Mouse (Mus musculus): Measurements from ENCODE around the gene Ttc16.

Gene Ttc16

DNA sequence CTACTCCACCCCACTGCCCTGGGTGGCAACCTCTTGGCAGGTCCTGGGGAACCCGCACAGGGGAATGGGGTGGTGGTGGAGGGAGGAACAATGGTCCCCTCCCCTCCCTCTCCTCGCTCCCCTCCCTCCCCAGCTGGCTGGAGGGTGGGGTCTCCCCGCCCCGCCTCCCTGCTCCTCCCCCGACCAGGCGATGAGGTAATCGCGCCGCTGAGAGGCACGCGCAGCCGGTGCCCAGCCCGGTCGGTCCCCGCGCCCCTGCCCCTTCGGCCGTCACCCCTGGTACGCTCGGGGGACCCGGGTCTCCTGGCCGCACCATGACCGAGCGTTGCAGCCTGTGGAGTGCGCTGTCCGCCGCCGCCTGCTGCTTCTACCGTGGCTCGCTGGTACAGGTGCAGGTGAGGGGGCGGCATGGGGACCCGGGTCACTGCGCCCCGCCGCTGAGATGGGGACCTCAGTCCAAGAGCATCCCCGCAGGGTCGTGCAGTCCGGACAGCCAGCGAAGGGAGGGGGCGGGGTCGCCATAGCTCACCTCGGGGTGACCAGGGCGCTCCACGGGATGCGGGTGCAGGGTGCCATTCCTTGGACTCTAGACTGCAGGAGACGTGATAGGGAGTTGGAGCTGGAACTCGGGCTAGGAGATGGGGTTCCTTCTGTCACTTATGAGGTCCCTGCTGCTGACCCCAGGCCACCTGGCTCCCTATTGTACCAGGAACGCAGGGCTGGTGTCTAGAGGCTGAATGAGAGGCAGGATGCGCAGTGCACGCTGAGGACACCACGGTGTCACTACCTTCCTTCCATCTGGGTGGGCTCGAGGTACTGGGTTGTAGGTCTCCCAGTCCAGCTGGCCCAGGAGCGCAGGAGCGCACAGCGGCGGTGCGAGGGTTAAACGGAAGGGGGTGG is 33.9 kb downstream of the Ttc16 start:
- DNase-seq: peak; percentile 44

DNA sequence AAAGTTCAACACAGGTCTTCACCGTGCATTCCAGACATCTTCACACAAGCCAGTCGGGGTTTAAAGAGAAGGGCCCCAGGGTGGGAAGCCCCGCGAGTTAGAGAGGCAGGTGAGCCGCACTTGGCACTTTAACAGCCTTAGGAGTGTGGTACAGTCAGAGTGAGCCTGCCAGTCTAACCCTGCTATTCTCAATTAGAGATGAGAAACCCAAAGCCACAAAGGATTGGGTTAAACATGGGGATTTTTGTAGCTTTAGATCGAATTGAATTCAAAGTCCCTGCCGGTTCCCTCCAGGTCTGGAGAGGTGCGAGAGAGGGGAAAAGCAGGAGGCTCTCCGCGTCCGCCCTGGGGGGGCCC is 34.5 kb downstream of the Ttc16 start, which contains the start of gene 6330409D20Rik:
TSS of gene 6330409D20Rik (minus strand) at position 101 of the 357 bp plus-strand sequence.
- DNase-seq: no peak

DNA sequence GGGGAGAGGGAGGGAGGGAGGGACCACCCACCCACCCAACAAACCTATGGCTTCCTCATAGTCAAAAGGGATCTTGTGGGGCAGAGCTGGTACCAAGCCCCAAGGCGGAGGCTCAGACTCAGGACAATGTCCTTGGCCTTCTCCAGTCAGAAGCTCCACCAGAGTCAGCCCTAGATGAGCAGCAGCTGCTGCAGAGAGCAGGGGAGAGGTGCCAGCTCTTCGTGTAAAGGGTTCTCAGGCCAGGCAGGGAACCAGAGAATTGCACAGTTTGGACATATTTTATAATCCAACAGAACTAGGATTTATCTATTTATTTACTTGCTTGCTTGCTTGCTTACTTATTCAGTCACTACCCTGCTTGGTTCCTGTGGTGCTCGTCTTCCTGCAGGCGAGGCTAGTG is 36.1 kb downstream of the Ttc16 start:
- DNase-seq: no peak

DNA sequence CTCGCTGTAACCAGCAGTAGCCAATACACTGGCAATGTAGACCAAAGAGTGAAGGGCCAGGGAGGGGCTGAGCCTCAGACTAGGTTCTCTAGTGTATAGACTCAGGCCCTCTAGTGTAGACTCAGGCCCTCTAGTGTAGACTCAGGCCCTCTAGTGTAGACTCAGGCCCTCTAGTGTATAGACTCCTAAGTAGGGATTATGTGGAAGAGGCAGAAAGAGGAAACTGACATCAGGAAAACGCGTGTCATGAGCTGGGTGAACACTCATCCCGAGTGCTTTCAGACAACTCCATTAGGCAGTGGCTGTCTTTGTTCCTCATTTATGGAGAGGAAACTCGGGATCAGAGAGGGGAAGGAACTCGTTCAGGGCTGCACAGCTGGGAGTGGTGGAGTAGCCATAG is 38.4 kb downstream of the Ttc16 start:
- no peak for DNase-seq

DNA sequence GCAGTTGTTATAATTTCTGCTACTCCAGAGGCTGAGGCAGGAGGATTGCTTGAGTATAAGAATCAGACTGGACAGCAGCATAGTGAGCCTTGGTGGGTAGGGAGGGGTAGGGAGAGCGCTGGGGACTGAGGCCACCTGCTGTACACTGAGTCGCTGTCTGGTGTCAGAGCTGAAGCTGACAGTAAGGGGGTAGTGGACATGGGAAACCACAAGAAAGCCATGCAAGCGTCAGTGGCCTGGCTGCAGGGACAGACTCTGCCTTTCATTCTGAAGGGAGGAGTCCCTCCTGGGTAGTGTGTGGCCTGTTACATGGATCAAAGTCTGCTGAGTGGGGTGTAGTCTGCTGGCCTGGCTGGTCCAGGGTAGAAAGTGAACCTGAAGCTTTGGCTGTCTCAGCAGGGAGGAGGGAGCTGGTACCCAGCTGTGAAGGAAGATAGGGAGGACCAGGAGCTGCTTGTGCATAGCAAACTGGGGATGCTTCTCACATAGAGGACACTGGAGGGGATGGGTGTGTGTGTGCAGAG is 39.1 kb downstream of the Ttc16 start:
- DNase-seq: no peak

DNA sequence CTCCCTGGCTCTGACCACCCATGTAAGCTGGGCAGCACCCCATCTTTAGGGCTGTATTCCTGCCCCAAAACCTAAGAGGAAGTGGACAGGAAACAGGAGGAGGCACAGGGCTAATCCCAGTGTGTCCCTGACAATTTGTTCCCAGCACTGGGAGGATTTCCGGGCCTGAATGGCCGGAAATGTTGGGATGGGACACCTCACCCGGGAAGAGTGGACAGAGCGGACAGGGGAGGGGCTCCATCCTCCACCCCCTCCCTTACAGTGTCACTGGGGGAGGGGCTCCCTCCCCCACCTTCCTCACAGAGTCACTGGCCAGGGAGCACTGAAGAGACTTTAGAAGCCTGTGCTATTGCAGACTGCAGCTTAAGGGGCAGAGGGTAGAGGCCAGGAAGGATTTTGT is 40.5 kb downstream of the Ttc16 start:
- peak; percentile 25 for DNase-seq

DNA sequence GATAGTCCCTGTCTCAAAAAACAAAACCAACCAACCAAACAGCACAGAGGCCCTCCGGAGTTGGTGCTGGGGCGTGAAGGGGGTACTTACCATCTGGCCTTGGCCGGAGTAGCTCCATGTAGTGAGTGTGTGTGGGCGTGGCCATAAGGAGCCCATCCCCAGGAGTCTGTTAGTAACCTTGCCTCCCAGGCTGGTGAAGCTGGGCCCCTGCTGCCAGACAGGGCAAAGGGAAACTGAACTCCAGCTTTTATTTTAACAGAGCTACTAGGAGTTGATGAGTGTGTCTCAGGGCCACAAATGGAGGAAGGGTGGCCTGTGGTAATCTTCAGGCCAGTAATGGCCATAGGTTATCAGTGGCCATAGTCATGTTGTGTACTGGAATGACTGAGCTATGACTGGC is 41.0 kb downstream of the Ttc16 start:
- no peak for DNase-seq

DNA sequence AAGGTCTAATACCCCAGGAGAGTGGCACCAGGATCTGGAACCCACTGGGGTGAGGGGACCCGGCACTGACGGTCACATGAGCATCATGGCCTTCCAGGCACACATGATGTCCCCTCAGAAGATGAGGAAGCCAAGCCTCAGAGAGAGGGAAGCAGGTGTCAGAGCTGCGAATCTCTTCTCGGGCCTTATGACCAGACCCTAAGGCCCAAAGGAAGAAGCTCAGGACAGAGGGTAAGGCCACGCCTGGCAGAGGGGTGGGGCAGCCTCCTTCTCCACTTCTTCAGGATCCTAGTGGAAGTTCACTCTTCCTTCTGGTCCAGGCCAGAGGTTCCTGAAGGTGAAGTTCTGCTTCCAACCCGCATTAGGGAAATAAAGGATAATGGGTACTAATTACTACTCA is 42.7 kb downstream of the Ttc16 start:
- DNase-seq: no peak

DNA sequence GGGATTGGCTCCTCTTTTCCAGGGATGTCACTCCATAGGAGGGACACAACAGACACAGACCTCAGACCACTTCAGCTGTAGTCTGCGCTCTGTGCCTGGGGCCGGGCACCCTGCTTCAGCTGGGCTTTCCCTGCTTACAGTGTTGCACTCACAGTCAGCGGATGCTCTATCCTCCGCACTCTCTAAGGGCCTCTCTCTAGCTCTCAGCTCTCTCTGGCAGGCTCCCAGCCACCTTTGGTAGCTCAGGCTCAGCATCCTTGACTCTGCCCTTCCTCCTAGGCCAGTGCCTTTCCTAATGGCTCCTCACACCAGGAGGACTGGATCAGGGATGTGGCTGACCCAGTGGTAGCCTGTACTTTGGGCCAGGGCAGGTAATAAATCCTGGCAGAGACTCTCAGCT is 43.5 kb downstream of the Ttc16 start:
- DNase-seq: no peak

DNA sequence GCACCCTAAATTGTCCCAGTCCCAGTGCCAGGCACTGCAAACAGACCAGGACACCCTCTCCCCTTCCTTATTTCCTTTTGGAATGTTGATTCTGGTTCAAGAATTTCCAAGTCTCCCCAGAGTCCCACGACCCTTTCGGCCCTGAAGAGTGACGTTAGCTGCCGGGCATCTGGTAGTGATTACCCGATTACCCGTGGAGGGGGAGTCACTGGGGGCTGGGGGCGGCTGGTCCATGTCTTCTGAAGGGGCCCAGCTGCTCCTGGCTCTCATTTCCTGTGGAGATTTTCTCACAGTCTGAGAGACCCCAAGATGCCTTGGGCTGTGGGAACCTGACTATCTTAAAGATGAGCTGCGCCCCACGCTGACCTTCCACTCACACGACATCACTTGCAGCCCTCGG is 44.6 kb downstream of the Ttc16 start:
- DNase-seq: peak; percentile 44

DNA sequence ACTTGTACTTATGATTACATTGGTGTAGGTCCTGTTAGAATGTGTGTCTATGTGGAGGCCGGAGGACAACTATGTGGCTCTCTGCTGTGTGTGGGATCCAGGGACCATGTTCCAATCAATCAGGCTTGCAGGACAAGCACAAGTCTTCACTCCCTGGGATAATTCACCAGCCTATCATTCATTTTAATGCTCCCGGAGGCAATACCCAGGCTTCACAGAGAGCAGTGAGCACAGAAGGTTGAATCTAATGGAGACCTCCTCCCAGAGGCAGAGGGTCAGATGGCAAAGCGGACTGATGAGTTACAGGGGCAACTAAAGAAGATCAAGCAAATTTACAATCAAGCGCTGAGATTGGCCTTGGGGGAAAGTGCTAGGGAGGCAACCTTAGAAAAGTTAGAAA is 45.9 kb downstream of the Ttc16 start:
- no peak for DNase-seq

DNA sequence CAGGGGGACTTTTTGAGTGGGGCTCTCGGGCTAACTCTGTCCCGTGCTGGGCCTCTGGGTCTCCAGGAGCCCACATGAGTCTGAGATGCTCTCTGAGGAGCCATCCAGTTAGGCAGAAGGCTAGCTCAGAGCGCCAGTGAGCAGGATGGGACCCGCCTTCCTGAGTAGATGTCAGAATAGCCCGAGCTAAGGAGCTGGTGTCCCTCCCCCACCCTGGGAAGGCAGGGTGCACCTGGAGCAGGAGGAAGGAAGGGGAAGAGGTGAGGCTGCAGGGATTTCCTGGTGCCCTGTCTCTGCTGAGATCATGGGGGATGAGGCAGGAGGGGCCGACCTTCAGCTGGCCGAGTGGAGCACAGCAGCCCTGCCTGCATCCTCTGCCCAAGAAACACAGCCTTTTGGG is 47.0 kb downstream of the Ttc16 start:
- no peak for DNase-seq

DNA sequence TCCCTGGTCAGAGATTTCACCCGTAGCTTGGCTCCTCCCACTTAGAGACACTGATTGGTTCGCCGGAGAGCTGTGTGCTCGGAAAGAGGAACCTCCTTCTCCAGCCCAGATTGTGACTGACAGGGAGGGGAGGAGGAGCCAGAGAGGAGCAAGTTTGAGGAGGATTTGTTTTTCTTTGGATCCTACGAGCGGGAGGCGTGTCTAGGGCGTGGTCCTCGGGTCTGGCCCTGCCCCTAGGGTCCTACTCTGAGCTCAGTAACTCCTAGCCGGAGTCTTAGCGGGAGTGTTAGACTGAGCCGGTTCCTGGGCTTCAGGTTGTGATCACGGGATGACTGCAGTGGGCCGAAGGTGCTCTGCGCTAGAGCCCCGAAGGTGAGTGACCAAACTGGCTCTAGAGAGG is 48.0 kb downstream of the Ttc16 start:
- DNase-seq: peak; percentile 86

DNA sequence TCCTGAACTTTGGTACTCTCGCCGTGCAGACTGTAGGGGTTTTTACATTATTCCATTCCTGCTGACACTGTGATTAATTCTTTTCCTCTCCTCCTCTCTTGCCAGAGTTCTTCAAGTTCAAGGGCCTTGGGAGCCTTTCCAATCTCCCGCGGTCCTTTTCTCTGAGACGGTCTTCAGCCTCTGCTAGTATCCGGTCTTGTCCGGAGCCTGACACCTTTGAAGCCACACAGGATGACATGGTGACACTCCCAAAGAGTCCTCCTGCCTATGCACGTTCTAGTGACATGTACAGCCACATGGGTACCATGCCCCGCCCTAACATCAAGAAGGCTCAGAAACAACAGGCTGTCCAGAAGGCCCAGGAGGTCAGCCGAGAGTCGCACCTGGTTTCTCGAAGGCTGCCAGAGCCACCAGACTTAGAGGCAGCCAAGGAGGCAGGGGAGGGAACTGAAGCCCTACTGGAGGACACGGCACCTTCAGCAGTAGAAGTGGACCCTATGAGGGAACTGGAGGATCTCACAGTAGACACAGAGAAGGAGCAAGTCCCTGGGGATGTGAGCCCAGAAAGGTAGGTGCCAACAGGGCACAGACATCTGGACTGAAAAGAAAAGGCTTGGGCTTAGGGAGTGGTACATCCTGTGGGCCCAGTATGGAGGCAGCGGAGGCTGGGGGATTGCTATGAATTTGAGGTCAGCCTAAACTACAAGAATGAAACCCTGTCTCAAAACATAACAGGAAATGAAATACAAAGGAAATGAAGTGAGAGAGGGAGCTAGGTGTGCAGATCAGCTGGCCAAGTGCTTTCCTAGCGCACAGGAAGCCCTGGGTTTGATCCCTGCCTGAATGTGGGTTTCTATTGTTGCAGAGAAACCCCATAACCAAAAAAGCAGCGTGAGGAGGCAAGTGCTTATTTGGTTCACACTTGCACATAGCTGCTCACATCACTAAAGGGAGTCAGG is 50.3 kb downstream of the Ttc16 start:
- no peak for DNase-seq

DNA sequence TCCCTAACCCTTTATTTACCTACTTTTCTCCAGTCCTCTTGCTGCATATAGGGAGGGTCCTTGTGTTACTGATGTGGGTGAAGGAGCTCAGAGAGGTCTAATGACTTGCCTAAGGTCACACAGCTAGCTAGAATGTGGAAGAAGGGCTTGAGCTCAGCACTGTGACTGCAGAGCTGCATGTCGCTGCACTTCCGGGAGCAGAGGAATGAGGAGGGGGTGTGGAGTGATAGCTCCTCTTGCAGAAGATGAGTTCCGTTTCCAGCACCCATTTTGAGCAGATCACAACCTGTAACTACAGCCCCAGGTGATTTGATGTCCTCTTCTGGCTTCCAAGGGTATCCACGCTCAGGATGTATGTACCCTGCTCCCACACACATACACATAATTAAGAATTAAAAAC is 51.3 kb downstream of the Ttc16 start:
- DNase-seq: no peak

DNA sequence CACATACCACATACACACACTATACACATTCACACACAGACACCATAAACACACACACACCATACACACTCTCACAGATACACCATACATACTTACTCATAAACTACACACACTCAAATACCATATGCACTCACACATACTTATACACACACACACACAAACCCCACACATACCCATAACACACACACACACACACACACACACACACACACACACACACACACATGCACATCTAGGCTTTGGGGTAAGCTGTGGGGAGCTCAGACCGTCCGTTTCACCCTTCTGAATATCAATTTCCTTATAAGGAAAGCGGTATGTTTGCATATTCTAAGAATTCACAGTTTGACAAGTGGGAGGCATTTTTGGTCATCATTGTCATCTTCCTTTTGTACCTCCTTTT is 52.9 kb downstream of the Ttc16 start:
- no peak for DNase-seq

DNA sequence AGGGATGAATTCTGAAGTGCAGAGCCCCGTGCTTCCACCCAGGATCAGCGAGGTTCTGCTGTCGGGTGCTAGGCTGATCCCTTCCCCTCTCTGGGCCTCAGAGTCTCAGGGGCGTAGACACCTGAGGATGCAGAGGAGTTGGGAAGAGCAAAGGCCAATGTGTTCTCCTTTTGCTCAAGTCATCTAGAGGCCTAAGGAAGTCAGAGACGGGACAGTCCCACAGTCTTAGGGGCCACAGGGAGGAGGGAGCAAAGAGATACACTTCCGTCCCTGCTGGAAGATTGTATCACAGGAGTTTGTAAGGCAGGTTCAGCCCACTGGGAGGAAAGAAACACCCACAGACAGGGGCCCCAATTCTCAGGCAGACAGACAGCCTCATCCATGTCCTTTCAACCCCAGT is 53.4 kb downstream of the Ttc16 start:
- no peak for DNase-seq

DNA sequence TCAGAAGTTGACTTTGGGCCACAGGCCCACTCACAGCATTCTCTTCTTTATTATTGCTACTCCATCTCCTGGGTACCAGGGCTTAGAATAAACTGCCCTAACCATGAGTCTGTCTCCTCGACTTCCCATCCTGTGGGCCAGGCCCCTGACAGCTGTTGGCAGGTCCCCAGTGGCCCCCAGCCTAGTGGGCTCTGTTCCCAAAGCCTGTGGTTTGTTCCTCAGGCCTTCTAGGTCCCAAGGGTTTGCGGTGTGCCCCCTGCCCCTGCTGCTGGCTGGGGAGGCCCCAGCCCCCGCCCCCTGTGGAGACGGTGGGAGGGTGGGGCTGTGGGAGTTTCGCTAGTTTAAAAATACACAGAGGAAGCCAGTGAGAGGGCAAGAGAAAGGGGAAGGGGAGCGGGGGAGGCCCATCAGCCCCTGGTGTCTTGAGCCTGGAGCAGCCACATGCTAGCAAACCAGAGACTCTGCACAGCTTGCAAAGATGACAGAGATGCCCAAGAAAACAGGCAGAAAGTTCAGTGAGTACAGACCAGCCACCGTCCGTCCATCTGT is 54.7 kb downstream of the Ttc16 start, which contains the start of gene Sh2d3c:
TSS of gene Sh2d3c (plus strand) at position 375 of the 549 bp plus-strand sequence.
- DNase-seq: peak; percentile 39

DNA sequence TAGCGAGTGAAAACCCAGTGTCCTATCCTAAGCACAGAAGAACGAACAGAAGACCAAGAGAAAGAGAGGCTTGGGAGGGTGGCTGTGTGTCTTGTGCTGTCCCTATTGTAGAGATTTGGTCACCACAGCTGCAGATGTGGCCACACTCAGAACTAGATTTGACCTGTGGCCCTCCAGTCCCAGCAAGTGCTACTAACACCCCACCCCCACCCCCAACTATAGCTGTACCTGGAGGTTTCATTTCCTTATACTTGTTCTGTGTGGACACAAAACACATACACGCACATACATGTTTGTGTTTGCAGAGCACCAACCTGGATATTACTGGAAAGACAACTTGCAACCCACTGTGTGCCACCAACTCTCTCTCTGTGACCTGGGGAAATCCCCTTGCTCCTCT is 55.4 kb downstream of the Ttc16 start:
- DNase-seq: no peak

DNA sequence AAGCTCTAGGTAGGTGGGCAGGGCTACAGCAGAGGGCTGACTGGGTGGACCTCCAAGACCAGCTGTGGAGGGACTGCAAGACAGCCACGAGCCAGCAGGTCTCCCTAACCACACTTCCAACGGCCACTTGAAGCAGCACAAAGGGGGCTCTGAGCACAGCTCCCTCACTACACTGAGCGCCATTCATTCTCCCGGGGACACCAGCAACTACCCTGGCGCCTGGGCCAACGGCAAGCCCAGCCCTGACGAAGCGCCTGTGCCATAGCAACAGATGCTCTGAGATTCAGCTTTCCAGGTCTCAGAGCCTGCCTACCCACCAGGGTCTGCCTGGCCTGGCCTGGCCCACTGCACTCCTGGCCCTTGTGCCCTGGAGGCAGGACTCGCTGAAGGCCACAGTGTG is 56.7 kb downstream of the Ttc16 start:
- no peak for DNase-seq

DNA sequence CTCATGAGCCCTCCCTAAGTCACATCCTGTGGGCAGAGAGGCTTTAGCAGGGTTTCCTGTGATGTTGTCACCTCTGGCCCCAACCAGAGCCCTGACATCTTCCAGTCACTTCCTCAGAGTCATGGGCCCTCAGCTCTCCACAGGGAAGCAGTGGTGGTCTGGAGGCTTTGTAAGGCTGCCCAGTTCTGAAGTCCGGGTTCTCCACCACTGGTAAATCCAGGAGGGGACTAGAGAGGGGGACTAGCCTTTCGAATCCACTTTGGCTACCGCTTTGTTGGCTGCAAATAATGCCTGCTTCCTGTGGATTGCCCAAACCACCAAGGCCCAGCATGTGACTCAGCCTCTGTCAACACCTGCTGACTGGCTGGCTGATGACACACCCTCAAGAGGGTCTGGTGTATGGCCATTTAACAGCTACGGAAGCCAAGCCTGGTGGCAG is 60.4 kb downstream of the Ttc16 start:
- peak; percentile 56 for DNase-seq

DNA sequence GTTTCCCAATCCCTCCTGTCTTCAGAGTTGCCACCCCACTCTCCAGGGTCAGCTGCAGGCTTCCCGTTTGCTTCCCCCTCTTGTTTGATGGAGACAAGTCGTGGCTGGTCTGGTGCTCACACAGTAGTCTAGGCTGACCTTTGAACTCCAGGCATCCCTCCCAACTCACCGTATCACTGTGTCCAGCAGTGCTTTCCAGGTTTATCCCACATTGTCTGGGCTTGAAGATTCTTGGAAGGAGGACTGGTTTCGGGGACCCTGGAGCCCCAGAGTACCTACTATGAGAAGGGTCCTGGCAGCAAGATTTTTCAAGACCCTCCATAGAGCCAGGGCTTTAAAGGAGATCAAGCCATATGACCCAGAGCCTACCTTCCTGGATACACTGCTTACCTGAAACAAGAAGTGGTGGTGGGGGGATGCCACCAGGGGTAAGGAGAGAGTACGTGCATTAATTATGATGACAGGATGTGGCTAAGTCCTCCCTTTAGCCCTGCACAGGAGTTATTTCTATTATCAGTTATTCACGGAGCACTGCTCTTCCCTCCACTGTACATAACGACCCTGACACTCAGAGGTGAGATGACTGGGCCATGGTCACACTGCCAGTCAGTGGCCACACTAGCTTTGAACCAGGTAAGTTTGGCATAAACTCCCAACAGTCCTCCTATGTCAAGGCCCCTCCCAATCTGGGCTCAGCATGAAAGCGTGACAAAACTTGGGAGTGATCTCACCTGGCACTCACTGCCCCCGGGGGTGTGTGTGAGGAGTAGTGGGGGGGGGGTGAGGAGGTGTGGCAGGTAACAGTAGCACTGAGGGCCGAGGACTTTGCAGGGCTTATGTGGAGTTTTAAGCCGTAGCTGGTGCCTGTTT is 61.1 kb downstream of the Ttc16 start:
- DNase-seq: no peak
